Mouse (Mus musculus): ENCODE measurements around the gene Nop10.
"Not testable (repeated sequence)": the region's sequence is repeated elsewhere in the genome, so short reads cannot be mapped to it uniquely, and the experiment has no call there.

The Nop10 gene

GRCm38 (mm10) chr2:112265448-112266241, 3.9 kb downstream of the Nop10 start, which contains the start of gene Slc12a6:
TSS of gene Slc12a6 (plus strand) at chr2:112265825.
- peak; percentile 90 for DNase-seq (ENCODE audit: low spot score)

- DNase-seq (ENCODE audit: low spot score) = peak; percentile 50
These were observed 4.5 kb downstream of the Nop10 start, which contains the start of gene Gm21985 for GRCm38 (mm10) chr2:112266242-112266592. TSS of gene Gm21985 (plus strand) at chr2:112266314.

GRCm38 (mm10) chr2:112266780-112267179, 5.1 kb downstream of the Nop10 start:
- no peak for DNase-seq (ENCODE audit: low spot score)

GRCm38 (mm10) chr2:112267547-112268269, 6.0 kb downstream of the Nop10 start:
- DNase-seq (ENCODE audit: low spot score) = no peak

GRCm38 (mm10) chr2:112270011-112270410, 8.3 kb downstream of the Nop10 start:
- no peak for DNase-seq (ENCODE audit: low spot score)

GRCm38 (mm10) chr2:112272909-112273308, 11.2 kb downstream of the Nop10 start:
- no peak for DNase-seq (ENCODE audit: low spot score)

- DNase-seq (ENCODE audit: low spot score) = no peak
These were observed 11.7 kb downstream of the Nop10 start for GRCm38 (mm10) chr2:112273474-112273873.

GRCm38 (mm10) chr2:112276870-112277269, 15.1 kb downstream of the Nop10 start:
- DNase-seq (ENCODE audit: low spot score) = no peak

- no peak for DNase-seq (ENCODE audit: low spot score)
These were observed 21.1 kb downstream of the Nop10 start for GRCm38 (mm10) chr2:112282846-112283245.

- DNase-seq (ENCODE audit: low spot score) = peak; percentile 55
These were observed 22.8 kb downstream of the Nop10 start for GRCm38 (mm10) chr2:112284363-112285030.

- no peak for DNase-seq (ENCODE audit: low spot score)
These were observed 23.3 kb downstream of the Nop10 start for GRCm38 (mm10) chr2:112285031-112285390.

- DNase-seq (ENCODE audit: low spot score) = not testable (repeated sequence)
These were observed 24.3 kb downstream of the Nop10 start for GRCm38 (mm10) chr2:112286062-112286461.

- no peak for DNase-seq (ENCODE audit: low spot score)
These were observed 25.3 kb downstream of the Nop10 start for GRCm38 (mm10) chr2:112287059-112287458.

GRCm38 (mm10) chr2:112289507-112289906, 27.8 kb downstream of the Nop10 start:
- DNase-seq (ENCODE audit: low spot score) = no peak

- DNase-seq (ENCODE audit: low spot score) = no peak
These were observed 31.1 kb downstream of the Nop10 start for GRCm38 (mm10) chr2:112292823-112293222.

GRCm38 (mm10) chr2:112296211-112296610, 34.5 kb downstream of the Nop10 start:
- DNase-seq (ENCODE audit: low spot score) = no peak

GRCm38 (mm10) chr2:112298221-112298620, 36.5 kb downstream of the Nop10 start:
- DNase-seq (ENCODE audit: low spot score) = no peak

GRCm38 (mm10) chr2:112308671-112309070, 46.9 kb downstream of the Nop10 start:
- DNase-seq (ENCODE audit: low spot score) = no peak

- DNase-seq (ENCODE audit: low spot score) = no peak
These were observed 47.5 kb downstream of the Nop10 start for GRCm38 (mm10) chr2:112309161-112309600.
